Mouse (Mus musculus): ENCODE measurements around the gene Exoc3l4. TPM values are rescaled to one million over a fixed set of nuclear protein-coding genes. Genes with fewer than 3 reads are reported as not detected.
A peak's percentile ranks its signal among the peaks of the same experiment; 100 is the strongest.

Exoc3l4 gene
- polyA plus RNA-seq, 1 experiment from 2014 or later, result 7.3 TPM

DNA sequence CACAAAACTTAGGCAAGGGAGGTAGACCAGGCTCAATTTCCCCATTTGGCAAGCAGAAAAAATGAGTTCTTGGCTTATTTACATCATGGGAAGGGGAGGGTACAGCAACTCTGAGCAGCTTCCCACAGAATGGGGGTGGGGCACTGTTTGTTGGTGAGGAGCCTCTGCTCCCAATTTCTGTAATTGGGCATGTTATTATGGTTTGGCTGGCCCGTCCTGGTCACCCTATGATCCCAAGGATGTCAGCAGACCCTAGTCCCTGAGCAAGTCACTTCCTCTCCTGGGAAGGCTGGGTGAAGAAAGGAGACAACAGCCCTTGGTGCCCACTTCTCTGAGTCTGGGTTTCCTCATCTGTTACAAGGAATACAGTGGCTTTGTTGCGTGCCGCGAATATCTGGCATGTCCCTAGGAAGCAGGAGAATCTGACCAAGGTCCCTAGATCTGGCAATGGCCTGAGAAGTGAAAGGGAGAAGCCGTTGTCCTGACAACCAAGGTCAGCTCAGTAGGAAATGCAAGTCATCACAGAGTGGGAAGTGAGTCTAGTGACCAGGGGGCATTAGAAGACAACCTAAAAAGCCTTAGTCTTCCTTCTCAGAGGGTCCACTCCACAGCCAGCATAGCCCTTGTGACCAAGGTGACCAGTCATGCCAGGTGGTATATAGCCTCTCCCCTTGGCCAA lies 20.5 kb downstream of the Exoc3l4 start:
- no peaks in the 10 kb centered on the region for H3K9me3 ChIP-seq (ENCODE audit: control insufficient read depth, low read length)
- H3K4me3 ChIP-seq (ENCODE audit: low read depth, low read length), result no peak overlapping the region
- ATAC-seq (ENCODE audit: low FRiP score, low TSS enrichment) (no peak), DNase-seq (ENCODE audit: low spot score) (no peak)
- H3K4me1 ChIP-seq (replicated peaks; ENCODE audit: control insufficient read depth, insufficient read depth), result 0 out of 2 replicates have a peak, but pooled peaks cover 1% of the 10 kb centered on the region
- H3K27ac ChIP-seq (replicated peaks), result no peak overlapping the region
- no peaks in the 10 kb centered on the region for H3K36me3 ChIP-seq (ENCODE audit: control insufficient read depth, insufficient read depth, low read length)
- H3K4me2 ChIP-seq (replicated peaks; ENCODE audit: low read depth), result no peak overlapping the region
- 70% methylated on average over 5 of the region's 5 CpGs for whole genome bisulfite sequencing
- no peak overlapping the region for H3K9ac ChIP-seq (ENCODE audit: low read length)
- no peaks in the 10 kb centered on the region; the same call in 1 of the 2 replicates for H3K27me3 ChIP-seq (ENCODE audit: control insufficient read depth, insufficient read depth, low read length)
- TF ChIP-seq EP300 (optimal IDR thresholded peaks at IDR 0.05) (no peak), CTCF (IDR thresholded peaks at IDR 0.05; ENCODE audit: low read depth) (no peak)

DNA sequence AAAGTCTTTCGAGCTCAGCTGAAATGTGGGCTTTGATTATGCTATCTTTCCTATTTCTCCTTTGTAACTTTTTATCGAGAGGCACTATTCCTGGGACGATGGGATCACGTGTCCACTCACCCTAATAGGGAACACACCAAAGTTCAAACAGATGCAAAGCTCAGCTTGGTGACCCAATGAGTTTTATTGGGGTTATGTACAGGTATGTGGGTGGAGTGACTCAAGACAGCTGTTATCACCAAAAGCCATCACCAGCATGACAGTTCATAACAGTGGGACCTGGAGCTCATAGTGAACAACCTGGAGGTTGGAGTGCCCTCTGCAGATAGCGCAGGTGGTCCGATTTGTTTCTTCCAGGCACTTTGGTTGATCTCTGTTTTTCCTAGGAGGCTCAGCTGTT lies 22.0 kb downstream of the Exoc3l4 start:
- no peaks in the 10 kb centered on the region for H3K4me1 ChIP-seq (replicated peaks; ENCODE audit: control insufficient read depth, insufficient read depth)
- no peaks in the 10 kb centered on the region for H3K9me3 ChIP-seq (ENCODE audit: control insufficient read depth, low read length)
- H3K27me3 ChIP-seq (ENCODE audit: control insufficient read depth, insufficient read depth, low read length), result peaks cover 3% of the 10 kb centered on the region; the same call in 1 of the 2 replicates
- no peak for ATAC-seq (ENCODE audit: low FRiP score, low TSS enrichment)
- no peak overlapping the region for H3K4me3 ChIP-seq (ENCODE audit: low read depth, low read length)
- H3K4me2 ChIP-seq (replicated peaks; ENCODE audit: low read depth), result no peak overlapping the region
- no peak overlapping the region for H3K9ac ChIP-seq (ENCODE audit: low read length)
- H3K36me3 ChIP-seq (ENCODE audit: control insufficient read depth, insufficient read depth, low read length), result no peaks in the 10 kb centered on the region
- 76% methylated on average over 6 of the region's 6 CpGs for WGBS
- no peak for DNase-seq (ENCODE audit: low spot score)
- H3K27ac ChIP-seq (replicated peaks), result no peak overlapping the region
- no peak for TF ChIP-seq EP300 (optimal IDR thresholded peaks at IDR 0.05)
- TF ChIP-seq CTCF (IDR thresholded peaks at IDR 0.05; ENCODE audit: low read depth), result no peak

DNA sequence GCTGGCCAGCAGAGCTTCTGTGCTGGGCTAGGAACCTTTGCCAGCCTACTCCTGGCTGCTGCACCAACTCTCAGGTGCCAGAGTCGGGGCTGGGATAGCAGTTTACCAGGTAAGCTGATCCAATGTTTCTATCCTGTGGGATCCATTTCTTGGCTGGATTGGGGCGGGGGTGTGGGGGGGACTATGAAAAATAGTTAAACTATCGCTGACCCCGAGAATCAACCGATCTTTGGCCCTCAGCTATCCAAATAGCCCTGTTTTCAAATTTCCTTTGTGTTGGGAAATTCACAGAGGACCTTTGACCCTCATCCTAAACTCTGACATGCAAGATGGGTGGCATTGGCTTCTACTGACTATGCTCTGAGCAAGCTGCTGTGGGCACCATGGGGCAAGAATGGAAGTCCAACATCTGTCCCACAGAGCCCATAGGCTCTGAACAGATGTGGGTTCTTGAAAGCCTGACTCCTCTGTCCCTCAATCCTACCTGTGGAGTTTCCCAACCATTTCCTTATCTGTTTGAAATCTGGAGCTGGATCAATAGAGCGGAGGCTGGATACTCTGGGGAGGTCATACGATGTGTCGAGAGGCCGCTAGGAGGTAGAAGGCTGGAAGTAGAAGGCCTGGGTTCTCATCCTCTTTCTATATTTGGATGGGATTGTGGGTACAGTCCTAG lies 24.0 kb downstream of the Exoc3l4 start:
- no peaks in the 10 kb centered on the region for H3K36me3 ChIP-seq (ENCODE audit: control insufficient read depth, insufficient read depth, low read length)
- TF ChIP-seq CTCF (IDR thresholded peaks at IDR 0.05; ENCODE audit: low read depth) (no peak), EP300 (optimal IDR thresholded peaks at IDR 0.05) (no peak)
- WGBS, result 84% methylated on average over 9 of the region's 9 CpGs
- H3K4me3 ChIP-seq (ENCODE audit: low read depth, low read length), result no peak overlapping the region
- H3K27me3 ChIP-seq (ENCODE audit: control insufficient read depth, insufficient read depth, low read length), result peaks cover 10% of the 10 kb centered on the region
- no peak overlapping the region for H3K4me2 ChIP-seq (replicated peaks; ENCODE audit: low read depth)
- no peaks in the 10 kb centered on the region for H3K4me1 ChIP-seq (replicated peaks; ENCODE audit: control insufficient read depth, insufficient read depth)
- H3K9me3 ChIP-seq (ENCODE audit: control insufficient read depth, low read length), result no peaks in the 10 kb centered on the region
- H3K27ac ChIP-seq (replicated peaks), result no peak overlapping the region
- no peak for DNase-seq (ENCODE audit: low spot score)
- no peak for ATAC-seq (ENCODE audit: low FRiP score, low TSS enrichment)
- no peak overlapping the region for H3K9ac ChIP-seq (ENCODE audit: low read length)

DNA sequence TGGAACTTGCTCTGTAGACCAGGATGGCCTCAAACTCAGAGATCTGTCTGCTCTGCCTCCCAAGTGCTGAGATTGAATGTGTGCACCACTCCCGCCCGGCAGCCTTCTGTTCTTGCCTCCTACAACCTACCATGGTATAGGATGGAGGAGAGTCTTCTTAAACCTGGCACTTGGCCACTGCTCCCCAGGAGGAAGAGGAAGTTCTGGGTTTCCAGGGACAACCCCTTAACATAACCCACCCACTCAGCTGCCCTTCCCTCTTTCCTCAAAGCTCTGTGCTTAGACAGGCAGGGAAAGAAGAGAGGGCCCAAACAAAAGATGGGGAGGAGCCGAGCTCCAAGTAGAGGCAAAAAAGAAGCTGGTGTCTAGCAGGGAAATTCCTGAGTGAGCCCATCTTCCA lies 24.7 kb downstream of the Exoc3l4 start:
- Histone ChIP-seq H3K4me2 (replicated peaks; ENCODE audit: low read depth) (no peak overlapping the region), H3K4me1 (replicated peaks; ENCODE audit: control insufficient read depth, insufficient read depth) (no peaks in the 10 kb centered on the region), H3K27ac (replicated peaks) (no peak overlapping the region), H3K9ac (ENCODE audit: low read length) (no peak overlapping the region), H3K4me3 (ENCODE audit: low read depth, low read length) (no peak overlapping the region), H3K36me3 (ENCODE audit: control insufficient read depth, insufficient read depth, low read length) (no peaks in the 10 kb centered on the region), H3K27me3 (ENCODE audit: control insufficient read depth, insufficient read depth, low read length) (peaks cover 16% of the 10 kb centered on the region), H3K9me3 (ENCODE audit: control insufficient read depth, low read length) (no peaks in the 10 kb centered on the region)
- 57% methylated on average over 3 of the region's 3 CpGs for whole genome bisulfite sequencing
- TF ChIP-seq CTCF (IDR thresholded peaks at IDR 0.05; ENCODE audit: low read depth) (no peak), EP300 (optimal IDR thresholded peaks at IDR 0.05) (no peak)
- ATAC-seq (ENCODE audit: low FRiP score, low TSS enrichment) (no peak), DNase-seq (ENCODE audit: low spot score) (no peak)

DNA sequence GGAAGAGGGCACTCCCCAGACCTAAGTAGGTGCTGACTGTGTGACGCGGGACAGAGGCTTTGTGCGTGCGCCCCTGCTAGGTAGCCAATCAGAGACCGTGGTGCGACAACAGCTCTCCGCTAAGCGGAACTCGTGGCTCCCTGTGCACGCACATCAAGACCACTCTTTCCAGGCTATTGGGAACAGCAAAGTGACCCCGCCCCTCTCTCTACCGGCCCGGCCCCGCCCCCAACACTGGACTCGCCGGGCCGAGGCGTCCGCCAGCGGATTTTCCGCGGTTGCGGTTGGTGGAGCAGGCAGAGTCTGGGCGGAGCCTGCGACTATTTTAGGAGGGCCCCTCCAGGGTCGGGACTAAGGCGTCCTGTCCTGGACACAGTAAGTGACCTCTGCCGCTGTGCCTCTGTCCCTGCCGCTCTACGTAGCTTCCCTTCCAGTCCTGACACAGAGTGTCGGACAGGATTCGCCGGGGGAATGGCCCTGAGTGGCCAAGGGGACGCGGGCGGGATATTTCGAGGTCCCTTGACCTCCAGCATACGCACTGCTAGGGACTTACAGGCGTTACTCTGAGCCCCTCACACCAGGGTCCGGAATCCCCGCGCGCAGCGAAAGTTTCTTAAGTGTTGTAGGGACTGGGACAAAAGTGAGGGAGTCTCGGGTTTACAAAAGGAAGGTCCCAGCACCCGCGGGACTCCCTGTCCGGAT lies 25.6 kb downstream of the Exoc3l4 start, which contains the start of gene Tnfaip2:
TSS of gene Tnfaip2 (plus strand) at position 161 of the 702 bp plus-strand sequence.
- Histone ChIP-seq H3K4me2 (replicated peaks; ENCODE audit: low read depth) (peak within 1 kb of the TSS; percentile 56), H3K9me3 (ENCODE audit: control insufficient read depth, low read length) (no peaks in the 10 kb centered on the region), H3K36me3 (ENCODE audit: control insufficient read depth, insufficient read depth, low read length) (no peaks in the 10 kb centered on the region), H3K9ac (ENCODE audit: low read length) (peak within 1 kb of the TSS; percentile 58), H3K4me1 (replicated peaks; ENCODE audit: control insufficient read depth, insufficient read depth) (no peaks in the 10 kb centered on the region), H3K27me3 (ENCODE audit: control insufficient read depth, insufficient read depth, low read length) (peaks cover 20% of the 10 kb centered on the region), H3K27ac (replicated peaks) (peak within 1 kb of the TSS; percentile 45; the same call in 1 of the 2 replicates), H3K4me3 (ENCODE audit: low read depth, low read length) (peak within 1 kb of the TSS; percentile 36)
- no peak for TF ChIP-seq EP300 (optimal IDR thresholded peaks at IDR 0.05)
- TF ChIP-seq CTCF (IDR thresholded peaks at IDR 0.05; ENCODE audit: low read depth), result no peak
- 4% methylated on average over 47 of the region's 48 CpGs for WGBS
- ATAC-seq (ENCODE audit: low FRiP score, low TSS enrichment), result peak; percentile 69
- DNase-seq (ENCODE audit: low spot score), result peak; percentile 58

All from stomach, postnatal 0 days (tissue).